Mouse (Mus musculus): ENCODE data around the gene Snx4. TPM values are rescaled to one million over a fixed set of nuclear protein-coding genes. Genes with fewer than 3 reads are reported as not detected.
A peak's percentile ranks its signal among the peaks of the same experiment; 100 is the strongest.
"Not testable (repeated sequence)": the region's sequence is repeated elsewhere in the genome, so short reads cannot be mapped to it uniquely, and the experiment has no call there.

Gene Snx4
- 10 to 100 TPM; 56.6 to 57.2 TPM for total RNA-seq (2021)

DNA sequence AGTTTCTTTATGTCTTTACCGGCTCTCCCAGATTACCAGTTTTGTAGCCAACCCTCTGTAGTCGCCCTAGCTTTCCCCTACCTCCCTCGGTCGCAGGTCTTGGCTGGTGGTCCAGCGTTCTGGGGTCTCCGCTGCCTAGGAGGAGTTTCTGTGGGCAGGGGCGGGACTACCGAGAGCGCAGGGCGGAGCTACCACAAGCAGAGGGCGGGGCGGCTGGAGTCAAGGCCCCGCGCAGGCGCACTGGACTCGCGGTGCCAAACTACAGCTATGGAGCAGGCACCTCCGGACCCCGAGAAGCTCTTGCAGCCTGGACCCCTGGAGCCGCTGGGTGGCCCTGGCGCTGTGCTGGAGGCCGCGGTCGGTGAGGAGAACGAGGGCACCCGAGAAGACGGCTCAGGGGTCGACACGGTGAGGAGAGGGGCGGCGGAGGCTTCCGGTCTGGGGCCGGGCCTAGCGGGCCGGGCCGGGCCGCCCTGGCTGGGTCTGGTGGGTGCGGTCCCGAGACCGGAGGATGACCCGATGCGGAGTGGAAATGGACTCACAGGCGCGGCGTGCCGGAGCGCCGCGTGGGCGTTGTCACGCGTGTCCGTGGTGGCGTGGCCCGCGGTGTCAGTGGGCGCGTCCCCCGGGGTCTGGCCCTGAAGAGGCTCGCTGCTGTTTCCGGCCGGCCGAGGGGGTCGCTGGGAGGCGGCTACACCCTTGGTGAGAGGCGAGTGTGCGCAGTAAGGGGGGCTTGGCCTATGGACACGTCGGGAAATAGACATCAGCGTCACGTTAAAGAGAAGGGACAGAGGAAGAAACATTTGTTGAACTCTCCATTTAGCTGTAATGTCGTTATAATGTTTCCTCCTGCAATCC lies at the start of gene Snx4:
TSS of gene Snx4 (plus strand) at position 249 of the 858 bp plus-strand sequence.
- DNase-seq (ENCODE audit: extremely low spot score in 1 of 2, low spot score in 2 of 2) = peak; percentile 91 to 96
- intact Hi-C loops (cut with DNase I) = no loop called here

DNA sequence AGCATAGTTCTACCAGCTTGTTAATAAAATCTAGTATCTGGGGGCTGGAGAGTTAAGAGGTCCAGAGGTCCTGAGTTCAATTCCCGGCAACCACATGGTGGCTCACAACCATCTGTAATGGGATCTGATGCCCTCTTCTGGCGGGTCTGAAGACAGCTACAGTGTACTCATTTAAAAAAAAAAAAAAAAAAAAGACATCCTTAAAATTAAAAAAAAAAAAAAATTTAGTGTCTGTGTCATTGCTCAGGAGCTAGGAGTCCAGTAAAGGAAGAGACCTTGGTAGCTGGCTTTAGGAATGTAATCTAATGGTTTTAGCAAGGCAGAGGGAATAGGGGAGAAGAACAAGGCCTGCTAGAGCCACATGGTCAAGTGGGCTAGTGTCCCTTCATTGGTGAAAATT lies 40.4 kb upstream of the Snx4 start:
- intact Hi-C loops (cut with DNase I) = no loop called here
- DNase-seq (ENCODE audit: extremely low spot score in 1 of 2, low spot score in 2 of 2) = no peak

GRCm38 (mm10) chr16:33216313-33217003 lies 34.8 kb upstream of the Snx4 start:
- intact Hi-C loops (cut with DNase I) = no loop called here
- no peak for DNase-seq (ENCODE audit: extremely low spot score in 1 of 2, low spot score in 2 of 2)

- intact Hi-C loops (cut with DNase I); DNase-seq (ENCODE audit: extremely low spot score in 1 of 2, low spot score in 2 of 2): not testable (repeated sequence)
Observed at GRCm38 (mm10) chr16:33217553-33218085, 33.6 kb upstream of the Snx4 start.

GRCm38 (mm10) chr16:33222482-33222881 lies 28.8 kb upstream of the Snx4 start:
- DNase-seq (ENCODE audit: extremely low spot score in 1 of 2, low spot score in 2 of 2) = no peak
- intact Hi-C loops (cut with DNase I) = no loop called here

GRCm38 (mm10) chr16:33224381-33224780 lies 26.9 kb upstream of the Snx4 start:
- no peak for DNase-seq (ENCODE audit: extremely low spot score in 1 of 2, low spot score in 2 of 2)
- intact Hi-C loops (cut with DNase I) = no loop called here

DNA sequence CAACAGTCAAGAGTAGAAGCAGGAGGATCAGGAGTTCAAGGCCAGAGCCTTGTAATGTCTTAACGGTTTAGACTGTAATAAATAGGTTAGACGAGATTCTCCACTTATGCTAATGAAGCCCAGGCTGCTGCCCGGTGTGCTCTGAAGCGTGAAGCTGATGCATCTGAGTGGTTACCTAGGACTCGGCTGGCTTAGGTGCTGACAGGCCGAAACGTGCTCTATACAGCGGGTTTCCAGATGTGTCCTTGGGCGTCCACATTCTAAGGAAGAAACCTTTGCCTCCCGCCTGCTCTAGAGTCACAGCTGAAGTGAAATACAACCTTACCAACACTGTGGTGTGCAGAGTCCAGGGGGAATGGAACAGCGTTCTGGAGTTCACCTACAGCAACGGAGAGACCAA lies 17.1 kb upstream of the Snx4 start:
- intact Hi-C loops (cut with DNase I) = no loop called here
- no peak for DNase-seq (ENCODE audit: extremely low spot score in 1 of 2, low spot score in 2 of 2)

GRCm38 (mm10) chr16:33236151-33236550 lies 15.1 kb upstream of the Snx4 start:
- no peak for DNase-seq (ENCODE audit: extremely low spot score in 1 of 2, low spot score in 2 of 2)
- intact Hi-C loops (cut with DNase I) = no loop called here

DNA sequence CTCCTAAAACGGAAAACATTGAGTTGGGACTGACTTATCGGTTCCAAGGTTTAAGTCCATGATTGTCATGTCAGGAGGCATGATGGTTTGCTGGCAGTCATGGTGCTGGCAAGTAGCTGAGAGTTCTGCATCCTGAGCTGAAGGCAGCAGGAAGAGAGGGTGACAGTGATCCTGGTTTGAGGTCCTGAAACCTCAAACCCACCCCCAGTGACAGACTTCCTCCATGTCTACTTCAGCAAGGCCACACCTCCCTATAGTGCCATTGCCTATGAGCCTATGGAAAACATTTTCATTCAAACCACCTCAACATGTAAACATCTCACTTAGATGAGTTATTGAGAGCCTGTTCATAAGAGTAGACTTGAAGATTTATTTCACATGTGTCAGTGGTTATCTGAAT lies 11.9 kb upstream of the Snx4 start:
- no peak for DNase-seq (ENCODE audit: extremely low spot score in 1 of 2, low spot score in 2 of 2)
- intact Hi-C loops (cut with DNase I) = no loop called here

DNA sequence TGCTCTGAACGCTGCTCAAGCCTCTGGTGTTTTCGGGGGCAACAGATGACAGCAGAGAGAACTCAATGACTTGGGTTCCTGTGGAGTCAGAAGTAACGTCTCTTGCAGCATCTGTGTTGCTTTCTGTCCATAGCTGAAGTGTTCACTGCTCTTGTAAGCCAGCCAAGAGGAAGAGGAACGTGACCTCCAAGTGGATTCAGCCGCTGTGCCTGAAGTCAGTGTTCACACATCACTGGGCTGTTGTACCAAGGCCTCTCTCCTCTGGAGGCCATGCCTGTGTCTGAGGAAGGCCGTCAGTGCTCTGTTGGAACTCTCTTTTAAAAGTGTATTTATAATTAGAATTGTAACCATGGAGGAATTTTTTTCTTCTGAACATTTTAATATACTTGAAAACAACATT lies 9.2 kb upstream of the Snx4 start:
- intact Hi-C loops (cut with DNase I) = no loop called here

GRCm38 (mm10) chr16:33244136-33244691 lies 7.0 kb upstream of the Snx4 start:
- intact Hi-C loops (cut with DNase I) = no loop called here
- DNase-seq (ENCODE audit: extremely low spot score in 1 of 2, low spot score in 2 of 2) = no peak

More for the DNA sequence above, 9.2 kb upstream of the Snx4 start:
- no peak for DNase-seq (ENCODE audit: extremely low spot score in 1 of 2, low spot score in 2 of 2)

DNA sequence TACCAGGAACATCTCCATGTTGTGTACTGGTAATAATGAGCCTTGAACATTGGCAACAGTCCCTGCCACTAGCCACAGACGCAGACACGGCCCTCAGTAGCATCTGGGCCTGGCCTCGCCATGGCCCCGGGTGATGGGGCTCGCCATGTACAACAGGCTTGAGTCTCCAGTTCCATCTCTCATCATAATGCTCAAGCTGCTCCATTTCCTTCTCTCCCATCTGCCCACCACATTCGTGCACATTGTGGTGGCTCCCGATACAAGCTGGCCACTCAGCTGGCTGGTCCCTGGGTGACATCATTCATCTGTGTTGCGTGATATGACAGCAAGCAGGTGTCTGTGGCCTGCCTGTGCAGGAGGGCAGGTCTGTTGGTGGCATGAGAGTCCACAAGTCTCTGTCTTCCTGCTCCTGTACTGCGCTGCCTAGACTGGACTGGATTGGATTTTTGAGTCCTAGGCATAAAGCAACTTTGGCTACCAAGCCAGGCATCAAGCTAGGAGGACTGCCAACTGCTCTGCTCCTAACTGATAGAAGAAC lies 6.2 kb upstream of the Snx4 start:
- intact Hi-C loops (cut with DNase I) = no loop called here
- DNase-seq (ENCODE audit: extremely low spot score in 1 of 2, low spot score in 2 of 2) = no peak

GRCm38 (mm10) chr16:33246526-33246925 lies 4.7 kb upstream of the Snx4 start:
- DNase-seq (ENCODE audit: extremely low spot score in 1 of 2, low spot score in 2 of 2) = no peak
- intact Hi-C loops (cut with DNase I) = no loop called here

DNA sequence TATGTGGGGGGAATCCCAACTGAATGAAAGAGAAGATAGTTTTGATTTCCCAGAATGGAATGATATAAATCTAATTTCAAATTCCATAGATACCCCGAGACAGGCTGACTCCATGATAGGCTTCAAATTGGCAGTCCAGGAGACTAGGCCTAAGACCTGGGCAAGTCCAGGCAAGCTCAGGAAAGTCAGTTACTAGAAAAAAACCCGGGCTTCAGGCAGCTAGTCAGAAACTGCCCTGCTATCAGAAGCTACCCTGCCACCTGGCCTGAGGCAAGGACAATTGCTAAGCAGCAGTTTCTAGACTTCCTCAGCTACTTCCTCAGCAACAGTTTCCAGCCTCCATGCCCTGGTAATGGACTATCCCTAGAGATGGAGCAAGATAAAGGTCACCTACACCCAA lies 4.2 kb upstream of the Snx4 start:
- intact Hi-C loops (cut with DNase I) = no loop called here
- no peak for DNase-seq (ENCODE audit: extremely low spot score in 1 of 2, low spot score in 2 of 2)

GRCm38 (mm10) chr16:33250651-33251120 lies 556 bp upstream of the Snx4 start:
- DNase-seq (ENCODE audit: extremely low spot score in 1 of 2, low spot score in 2 of 2) = no peak
- intact Hi-C loops (cut with DNase I) = no loop called here

- intact Hi-C loops (cut with DNase I) = no loop called here
- no peak for DNase-seq (ENCODE audit: extremely low spot score in 1 of 2, low spot score in 2 of 2)
Observed at GRCm38 (mm10) chr16:33255601-33256000, 4.4 kb downstream of the Snx4 start.

- DNase-seq (ENCODE audit: extremely low spot score in 1 of 2, low spot score in 2 of 2) = no peak
- intact Hi-C loops (cut with DNase I) = no loop called here
Observed at GRCm38 (mm10) chr16:33258530-33258929, 7.3 kb downstream of the Snx4 start.

- no peak for DNase-seq (ENCODE audit: extremely low spot score in 1 of 2, low spot score in 2 of 2)
- intact Hi-C loops (cut with DNase I) = no loop called here
Observed at GRCm38 (mm10) chr16:33259824-33260223, 8.6 kb downstream of the Snx4 start.

- intact Hi-C loops (cut with DNase I) = no loop called here
- no peak for DNase-seq (ENCODE audit: extremely low spot score in 1 of 2, low spot score in 2 of 2)
Observed at GRCm38 (mm10) chr16:33260825-33261224, 9.6 kb downstream of the Snx4 start.
